Mouse (Mus musculus): ENCODE results near the gene Myl12a. TPM values are rescaled to one million over a fixed set of nuclear protein-coding genes. Genes with fewer than 3 reads are reported as not detected.
A peak's percentile ranks its signal among the peaks of the same experiment; 100 is the strongest.
"Not testable (repeated sequence)": the region's sequence is repeated elsewhere in the genome, so short reads cannot be mapped to it uniquely, and the experiment has no call there.

The Myl12a gene
- total RNA-seq, 4 experiments from 2014 or later, result 37.7 to 54.5 (median 41.8) TPM

DNA sequence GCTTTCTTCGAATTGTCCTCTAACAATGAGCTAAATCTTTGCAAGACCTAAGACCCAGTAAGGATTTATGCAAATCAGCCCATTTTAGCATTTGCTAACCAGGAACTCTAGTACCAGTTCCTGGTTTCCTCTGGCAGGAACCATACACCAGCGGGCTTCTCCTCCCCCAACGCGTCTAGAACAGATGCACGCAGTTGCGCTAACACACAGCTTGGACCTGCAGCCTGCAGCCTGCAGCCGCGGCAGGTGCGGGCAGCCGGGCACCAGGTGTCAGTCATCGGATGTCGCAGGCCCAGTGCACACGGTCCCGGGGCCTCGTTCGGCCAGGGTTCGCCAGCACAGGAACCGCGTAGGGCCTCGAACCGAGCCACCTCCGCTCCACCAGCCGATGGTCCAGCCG lies 12.7 kb downstream of the Myl12a start:
- no peak for DNase-seq (ENCODE audit: low spot score in 2 of 2)

DNA sequence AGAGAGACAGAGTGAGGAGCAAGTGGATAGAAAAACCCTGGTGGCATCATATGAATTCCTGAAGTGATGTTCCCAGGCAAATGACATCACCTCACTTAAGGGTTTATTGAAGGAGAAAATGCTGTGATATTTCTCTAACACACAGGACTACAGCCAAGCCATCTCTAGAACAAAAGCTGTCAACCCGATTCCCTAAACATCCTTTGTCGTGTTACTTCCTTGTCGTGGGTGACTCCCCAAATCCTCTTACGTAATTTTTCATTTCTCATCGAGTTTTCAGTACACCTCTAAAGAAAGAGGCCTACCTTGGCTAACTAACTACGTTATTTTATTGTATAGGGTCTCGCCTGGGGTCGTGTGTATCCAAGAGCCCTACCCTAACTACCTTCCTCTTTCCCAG lies 13.2 kb downstream of the Myl12a start:
- no peak for DNase-seq (ENCODE audit: low spot score in 2 of 2)

DNA sequence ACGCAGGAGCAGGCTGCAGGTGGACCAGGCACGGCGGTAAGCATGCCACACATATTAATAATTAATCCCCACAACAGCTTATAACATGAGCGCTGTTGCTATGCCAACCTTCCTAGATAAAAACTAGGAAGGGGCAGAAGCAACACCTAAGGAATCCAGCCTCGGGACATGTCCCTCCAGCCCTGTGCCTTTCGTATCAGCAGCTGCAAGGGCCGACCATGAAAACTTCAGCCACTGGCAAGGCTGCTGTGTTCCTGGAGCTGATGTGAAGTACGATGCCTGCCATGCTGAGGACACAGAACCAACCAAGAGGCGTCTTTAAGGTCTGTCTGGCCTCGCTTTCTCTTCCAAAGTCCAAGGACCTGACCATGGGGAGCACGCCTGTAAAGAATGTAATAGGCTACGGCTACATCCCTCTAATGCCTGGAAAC lies 14.3 kb downstream of the Myl12a start:
- no peak for DNase-seq (ENCODE audit: low spot score in 2 of 2)

DNA sequence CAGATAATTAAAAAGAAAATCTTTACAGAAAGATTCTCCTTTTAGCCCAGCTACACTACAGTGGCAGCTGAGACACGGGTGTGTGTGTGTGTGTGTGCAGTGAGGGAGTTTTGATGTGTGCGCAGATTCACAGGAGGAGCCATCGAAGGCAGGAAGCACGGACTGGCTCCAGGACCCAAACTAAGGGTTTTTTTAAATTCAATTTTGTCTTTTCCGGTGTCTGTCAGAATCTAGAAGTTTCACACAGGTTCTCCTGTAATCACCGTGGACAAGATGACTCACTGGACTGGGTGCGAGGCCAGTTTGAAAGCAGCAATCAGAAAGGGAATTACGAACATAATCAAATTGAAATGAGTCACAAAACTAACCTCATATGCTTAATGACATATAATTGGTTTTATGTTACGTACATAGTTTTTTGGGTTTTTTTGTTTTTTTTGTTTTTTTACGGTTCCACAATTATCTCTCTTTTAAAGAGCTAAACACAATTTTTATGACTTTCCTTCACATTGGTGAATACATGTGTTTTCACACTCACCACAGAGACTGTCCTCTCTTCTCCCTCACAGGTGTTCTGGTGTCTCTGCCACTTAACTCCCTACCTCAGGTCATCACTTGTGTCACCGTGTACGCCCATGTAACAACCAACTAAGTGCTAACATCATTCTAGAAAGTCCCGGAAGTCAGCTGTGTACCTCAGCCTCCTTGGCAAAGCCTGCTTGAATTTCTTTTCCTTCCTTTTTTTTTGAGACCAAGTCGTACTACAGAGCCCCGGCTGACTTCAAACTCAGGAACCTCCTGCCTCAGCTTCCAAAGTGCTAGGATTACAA lies 15.6 kb downstream of the Myl12a start:
- no peak for DNase-seq (ENCODE audit: low spot score in 2 of 2)

DNA sequence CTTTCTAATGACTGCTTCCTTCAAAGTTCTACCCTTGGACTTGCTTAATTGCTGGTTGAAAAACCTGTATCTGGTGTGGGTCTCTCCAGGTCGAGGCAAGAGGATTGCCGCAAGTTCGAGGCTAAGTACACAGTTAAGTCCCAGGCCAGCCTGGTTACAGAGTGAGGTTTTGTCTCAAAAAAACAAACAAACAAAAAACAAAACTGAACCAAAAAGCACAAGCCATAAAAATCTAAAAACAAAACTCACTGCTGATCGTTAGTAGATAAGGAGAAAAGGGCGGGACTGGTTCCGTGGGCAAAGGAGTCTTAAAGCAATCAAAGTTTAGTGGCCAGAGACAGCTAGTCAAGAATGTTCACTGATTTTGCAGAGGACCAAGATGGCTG lies 16.3 kb downstream of the Myl12a start:
- DNase-seq (ENCODE audit: low spot score in 2 of 2), result no peak

DNA sequence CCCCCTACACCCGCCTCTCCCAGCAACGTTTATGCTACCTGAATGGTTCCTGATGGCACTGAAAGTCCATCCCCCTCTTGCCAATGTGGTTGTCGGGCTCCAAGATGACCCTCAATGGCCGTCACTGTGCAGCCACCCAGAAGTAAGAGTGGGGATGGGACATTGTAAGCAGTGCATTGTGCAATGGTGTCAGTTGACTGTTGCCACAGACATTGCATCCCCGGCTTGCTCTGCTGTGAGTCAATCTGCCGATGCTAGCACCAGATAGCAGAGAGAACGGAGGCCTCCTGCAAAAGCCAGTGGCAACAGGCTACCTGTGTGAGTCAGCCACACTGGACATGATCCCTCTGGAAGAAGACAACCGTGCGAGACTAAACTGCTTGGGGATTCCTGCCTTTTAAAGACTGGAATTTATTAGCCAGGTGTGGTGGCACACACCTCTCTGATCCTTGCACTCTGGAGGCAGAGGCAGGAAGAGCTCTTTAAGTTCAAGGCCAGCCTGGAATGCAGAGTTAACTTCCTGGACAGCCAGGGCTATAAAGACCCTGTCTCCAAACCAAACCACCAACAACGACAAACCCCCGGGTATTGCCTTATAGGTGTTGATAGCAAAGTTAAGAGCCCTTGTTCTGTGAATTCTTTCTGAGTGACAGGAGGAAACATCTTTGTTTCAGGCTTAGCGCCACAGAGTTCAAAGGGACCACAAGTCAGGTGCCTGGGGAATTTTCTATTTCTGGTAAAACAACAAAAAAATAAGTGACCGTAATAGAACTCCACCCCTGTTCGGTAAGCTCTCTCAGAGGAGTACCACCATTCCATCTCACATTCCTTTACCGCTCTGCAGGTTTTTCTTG lies 16.9 kb downstream of the Myl12a start:
- DNase-seq (ENCODE audit: low spot score in 2 of 2), result no peak

DNA sequence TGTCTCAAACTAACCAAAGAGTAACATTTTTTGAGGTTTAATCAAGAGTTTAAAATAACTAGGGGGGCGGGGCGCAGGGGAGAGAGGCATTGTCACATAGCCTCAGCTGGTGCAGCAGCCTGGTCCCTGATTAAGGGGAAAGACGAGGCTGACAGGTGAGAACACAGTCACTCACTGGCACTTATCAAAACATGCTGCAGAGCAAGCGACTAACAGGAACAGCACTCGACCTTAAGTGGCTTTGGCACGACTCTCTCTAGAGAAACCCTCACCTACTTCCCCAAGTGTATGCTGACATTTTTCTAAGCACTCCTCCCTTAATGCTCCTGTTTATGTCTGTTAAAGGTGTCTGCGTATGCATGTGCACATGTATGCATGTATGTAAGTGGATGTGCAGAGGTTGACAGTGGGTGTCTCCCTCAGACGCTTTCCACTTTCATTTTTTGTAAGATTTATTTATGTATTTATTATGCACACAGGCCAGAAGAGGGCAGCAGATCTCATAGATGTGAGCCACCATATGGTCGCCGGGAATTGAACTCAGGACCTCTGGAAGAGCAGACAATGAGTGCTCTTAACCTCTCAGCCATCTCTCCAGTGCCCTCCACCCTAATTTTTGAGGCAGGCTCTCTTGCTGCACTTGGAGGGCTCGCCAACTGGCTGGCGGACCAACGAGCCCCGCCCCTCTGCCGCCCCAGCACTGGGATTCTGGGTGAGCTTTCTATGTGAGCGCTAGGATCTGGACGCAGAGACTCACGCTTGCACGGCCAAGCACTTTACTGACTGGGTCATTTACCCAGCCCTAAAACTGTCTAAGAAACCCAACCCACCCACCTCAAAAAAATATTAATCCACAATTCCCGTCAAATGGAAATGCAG lies 23.1 kb downstream of the Myl12a start:
- DNase-seq (ENCODE audit: low spot score in 2 of 2), result no peak

DNA sequence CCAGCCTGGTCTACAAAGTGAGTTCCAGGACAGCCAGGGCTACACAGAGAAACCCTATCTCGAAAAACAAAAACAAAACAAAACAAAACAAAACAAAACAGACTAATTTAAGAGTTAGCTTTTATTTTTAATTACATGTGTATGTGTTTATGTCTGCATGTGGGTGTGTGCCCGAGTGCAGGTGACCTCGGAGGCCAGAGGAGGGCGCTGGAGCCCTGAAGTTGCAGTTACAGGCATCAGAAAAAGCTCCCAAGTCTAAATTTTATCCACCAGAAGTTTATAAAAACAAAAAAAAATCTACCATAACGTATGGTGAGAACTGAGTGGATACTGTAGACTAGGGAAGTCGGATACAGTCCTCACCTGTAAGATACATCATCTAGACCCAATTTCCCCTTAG lies 24.9 kb downstream of the Myl12a start:
- no peak for DNase-seq (ENCODE audit: low spot score in 2 of 2)

DNA sequence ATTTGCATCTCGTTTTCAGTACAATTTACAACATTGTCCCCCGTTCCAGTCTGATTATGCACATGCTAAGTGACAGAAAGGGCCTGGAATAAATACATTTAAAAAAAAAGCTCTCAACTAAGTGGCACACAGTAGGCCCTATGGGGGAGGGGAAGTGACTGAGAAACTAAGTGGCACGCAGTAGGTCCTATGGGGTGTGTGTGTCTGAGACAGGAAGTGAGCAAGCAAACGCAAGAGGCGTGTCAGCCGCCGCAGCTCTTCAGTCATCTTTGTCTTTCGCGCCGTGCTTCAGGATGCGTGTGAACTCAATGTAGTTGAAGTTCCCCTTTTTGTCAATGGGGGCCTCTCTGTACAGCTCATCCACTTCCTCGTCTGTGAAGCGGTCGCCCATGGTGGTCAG lies 28.6 kb downstream of the Myl12a start:
- DNase-seq (ENCODE audit: low spot score in 2 of 2), result not testable (repeated sequence)

DNA sequence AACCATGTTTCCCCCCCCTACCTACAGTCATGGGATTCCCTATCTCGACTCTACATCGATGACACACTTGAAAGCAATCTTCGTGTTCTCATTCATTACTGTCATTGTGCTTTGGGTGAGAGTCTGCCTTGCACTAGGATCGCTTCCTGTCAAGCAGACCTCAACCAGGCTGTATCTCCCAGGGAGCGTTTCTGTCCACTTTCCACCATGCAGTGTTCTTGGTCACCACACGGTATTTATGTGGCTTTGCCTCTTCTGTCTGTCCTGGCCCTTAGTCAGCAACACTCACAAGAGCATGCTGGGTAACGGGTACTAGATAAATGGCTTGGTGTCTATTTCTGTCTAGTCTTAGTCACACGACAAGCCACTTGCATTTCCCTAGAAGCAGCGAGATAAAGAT lies 29.3 kb downstream of the Myl12a start:
- DNase-seq (ENCODE audit: low spot score in 2 of 2), result no peak

DNA sequence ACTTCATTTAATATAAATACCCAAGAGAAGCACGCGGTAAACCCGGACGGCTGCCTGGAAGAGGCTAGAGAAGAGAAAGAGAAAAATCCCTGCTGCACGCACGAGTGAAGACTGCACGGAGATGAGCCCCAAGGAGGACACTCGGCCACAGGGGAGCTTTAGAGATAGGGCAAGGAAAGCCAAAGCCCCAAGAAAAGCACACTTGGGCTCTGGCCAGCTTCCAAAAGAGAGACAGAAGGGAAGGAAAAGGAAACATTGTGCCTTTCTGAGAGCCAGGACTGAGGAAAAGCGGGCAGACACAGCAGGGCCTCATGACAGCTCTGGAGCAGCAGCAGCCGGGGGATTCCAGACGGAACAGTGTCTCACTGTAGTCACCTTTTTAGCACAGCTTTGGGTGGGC lies 31.5 kb downstream of the Myl12a start:
- no peak for DNase-seq (ENCODE audit: low spot score in 2 of 2)

DNA sequence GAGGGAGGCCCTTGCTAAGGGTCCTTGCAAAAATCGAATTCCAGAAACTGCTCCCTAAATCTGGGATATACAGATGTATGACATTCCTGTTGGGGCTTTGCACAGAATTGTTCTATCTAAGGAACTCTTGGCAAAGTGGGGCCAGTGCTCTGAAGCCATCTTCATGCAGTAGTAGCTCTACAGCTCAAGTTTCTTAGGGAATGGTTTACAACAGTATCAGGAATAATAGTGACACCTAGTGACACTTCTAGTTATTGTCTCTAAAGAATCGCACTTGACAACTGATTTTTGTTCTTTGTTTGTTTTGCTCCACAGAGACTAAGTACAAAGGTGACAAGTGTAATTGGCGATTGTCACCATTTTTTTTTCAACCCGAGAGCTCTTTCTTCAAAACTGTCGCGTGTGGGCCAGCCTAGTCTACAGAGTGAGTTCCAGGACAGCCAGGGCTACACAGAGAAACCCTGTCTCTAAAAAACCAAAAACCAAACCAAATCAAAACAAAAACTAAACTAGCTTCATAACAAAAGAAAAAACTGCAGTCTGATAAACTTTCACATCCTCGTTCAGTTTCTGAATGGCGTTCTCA lies 34.0 kb downstream of the Myl12a start:
- DNase-seq (ENCODE audit: low spot score in 2 of 2), result no peak

DNA sequence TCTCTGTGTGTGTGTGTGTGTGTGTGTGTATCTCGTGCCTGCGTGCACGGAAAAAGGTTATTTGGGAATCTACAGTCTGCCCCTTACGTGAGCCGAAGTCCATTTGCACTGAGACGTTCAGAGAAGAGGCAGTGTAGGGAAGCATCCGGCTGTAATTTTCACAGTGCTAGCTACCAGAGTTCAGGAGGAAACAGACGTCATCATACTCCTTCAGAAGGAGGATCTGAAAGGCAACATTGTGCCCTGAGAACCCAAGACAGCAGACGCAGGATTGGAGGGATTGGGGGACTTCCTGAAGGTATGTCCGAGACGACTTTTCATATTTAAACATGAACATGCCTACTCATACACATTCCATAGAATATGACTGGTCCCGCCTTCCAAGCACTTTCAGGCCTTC lies 35.0 kb downstream of the Myl12a start:
- no peak for DNase-seq (ENCODE audit: low spot score in 2 of 2)

DNA sequence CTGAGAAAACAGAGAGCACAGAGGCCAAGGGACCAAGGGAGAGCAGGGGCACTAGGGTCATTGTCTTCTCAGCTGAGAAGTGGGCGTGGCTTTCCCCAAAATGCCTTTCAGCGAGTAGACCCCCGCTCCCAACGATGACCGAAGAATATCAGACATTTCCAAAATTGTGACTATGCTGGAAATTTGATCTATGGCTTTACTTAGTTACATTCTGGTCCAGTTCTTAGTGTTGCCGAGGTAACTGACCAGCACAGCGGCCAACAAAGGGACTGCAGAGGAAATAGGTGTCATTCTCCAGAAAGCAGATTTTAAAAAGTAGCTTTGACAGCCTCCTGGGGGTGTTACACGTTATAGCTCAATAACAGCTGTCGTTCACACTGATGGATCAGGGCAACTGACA lies 35.5 kb downstream of the Myl12a start:
- no peak for DNase-seq (ENCODE audit: low spot score in 2 of 2)

DNA sequence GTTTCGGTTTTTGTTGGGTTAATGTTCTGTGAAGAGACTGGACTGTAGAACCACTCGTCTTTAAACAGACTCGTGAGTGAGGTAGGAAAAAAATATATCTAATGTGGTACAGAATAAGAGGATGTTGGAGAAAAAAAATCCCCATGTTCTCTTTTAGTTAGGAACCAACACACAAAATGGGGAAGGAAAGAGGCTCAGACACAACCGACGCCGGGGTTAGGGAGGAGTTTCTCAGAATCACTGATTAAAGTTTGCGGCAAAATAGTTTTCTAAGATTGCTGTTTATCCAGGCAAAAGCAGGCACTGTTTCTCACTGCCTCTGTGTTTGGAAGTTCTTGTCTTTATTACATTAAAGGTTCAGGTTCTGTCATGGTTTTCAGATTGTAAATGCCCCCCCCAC lies 36.6 kb downstream of the Myl12a start:
- DNase-seq (ENCODE audit: low spot score in 2 of 2), result no peak

DNA sequence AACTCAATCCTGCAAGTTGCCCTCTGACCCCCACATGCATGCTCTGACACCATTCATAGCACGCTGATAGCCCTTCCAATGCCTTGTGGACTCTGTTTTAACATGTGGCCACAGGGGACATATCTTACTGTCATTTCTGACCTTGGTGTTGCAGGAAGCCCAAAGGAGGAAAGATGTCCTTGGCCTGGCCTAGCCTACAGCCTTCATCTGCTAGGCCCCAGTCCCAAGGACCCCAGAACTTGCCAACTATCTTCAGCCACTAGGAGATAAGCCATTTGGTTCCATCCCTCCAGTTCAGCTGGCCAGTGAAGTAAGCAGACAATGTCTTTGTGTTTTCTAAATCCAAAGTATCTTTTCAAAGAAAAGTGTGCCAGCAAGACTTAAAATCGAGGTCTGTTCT lies 37.4 kb downstream of the Myl12a start:
- DNase-seq (ENCODE audit: low spot score in 2 of 2), result no peak

DNA sequence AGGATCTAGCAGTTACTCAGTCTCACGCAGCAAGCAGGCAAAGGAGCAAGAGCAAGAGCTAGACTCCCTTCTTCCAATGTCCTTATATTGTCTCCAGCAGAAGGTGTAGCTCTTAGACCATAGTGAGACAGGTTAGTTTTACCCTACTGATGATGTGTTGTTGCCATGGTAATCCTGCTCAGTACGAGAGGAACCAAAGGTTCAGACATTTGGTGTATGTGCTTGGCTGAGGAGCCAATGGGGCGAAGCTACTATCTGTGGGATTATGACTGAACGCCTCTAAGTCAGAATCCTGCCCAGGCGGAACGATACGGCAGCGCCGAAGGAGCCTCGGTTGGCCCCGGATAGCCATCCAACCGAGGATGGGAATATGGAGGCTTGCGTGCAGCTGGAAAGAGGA lies 39.1 kb downstream of the Myl12a start:
- peak; percentile 91 to 99 for DNase-seq (ENCODE audit: low spot score in 2 of 2)

DNA sequence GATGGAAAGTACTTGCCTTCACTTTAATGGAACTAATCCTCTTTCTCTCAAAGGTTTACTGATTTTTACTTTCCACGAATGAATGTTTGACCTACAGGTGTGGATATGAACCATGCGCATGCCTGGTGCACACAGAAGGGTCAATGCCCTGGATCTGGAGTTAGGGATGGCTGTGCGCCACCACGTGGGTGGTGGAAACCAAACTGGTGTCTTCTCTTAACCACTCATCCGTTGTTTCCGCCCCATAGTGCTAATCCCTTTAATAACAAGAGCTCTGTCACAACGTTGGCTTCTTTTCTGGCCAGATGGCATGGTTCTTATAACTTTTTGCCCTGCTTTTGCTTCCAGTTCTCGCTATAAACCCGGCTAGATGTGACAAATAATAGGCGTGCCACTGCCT lies 51.4 kb downstream of the Myl12a start:
- DNase-seq (ENCODE audit: low spot score in 2 of 2), result no peak

DNA sequence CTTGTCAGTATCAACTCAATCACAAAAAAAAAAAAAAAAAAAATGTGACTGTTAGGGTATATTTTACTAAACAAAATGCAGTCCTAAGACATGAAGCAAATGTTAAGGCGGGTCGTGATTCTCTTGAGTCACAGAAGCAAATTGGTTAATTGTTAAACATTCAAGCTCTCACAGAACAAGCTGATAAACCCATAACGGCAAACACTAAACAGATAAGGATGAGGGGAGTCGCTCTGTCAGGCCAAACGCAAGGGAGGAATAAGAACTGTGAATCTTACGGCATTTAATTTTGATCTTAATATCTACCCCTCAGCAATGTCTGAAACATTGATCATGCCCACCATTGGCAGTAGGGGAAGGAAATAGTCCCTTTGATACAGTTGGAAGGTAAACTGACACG lies 53.5 kb downstream of the Myl12a start:
- DNase-seq (ENCODE audit: low spot score in 2 of 2), result no peak

DNA sequence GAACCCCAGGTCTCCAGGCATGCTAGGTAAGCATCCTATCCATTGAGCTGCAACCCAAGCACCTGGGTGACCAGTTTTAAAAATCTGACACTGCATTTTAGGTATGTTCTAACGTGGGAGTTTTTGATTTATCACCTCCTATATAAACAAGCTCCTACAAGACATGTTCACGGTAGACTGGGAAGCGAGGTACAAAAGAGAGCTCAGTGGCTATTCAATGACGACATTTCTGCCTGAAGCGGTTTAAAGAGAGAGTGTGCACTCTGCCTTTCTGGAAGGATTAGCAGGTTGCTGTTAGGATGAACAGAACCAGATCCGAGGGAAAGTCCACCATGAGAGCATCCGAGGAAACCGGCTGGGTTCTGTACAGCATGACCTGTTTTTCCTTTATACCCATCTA lies 54.0 kb downstream of the Myl12a start:
- no peak for DNase-seq (ENCODE audit: low spot score in 2 of 2)

DNA sequence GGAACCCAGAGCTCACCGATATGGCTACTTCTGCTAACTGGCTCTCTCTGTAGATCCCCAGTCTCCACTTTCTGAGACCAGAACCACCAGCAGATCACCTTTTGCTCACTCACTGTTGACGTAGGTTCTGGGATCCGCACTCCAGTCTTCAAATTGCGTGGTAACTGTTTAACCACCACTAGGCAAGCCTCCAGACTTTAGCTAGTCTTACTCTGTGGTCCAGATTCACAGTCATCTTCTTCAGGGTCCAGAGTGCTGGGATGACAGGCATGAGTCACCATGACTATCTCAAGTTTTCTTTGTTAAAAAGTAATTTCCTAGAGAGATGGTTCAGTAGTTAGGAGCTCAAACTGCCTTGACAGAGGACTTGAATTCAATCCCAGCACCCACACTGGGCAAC lies 58.9 kb downstream of the Myl12a start:
- no peak for DNase-seq (ENCODE audit: low spot score in 2 of 2)
